Comparison of ENCODE assay signal across 8 mouse cellular contexts in genomic region chr9:72274677-72275076, GRCm38 (mm10). TPM values are rescaled to one million over a fixed set of nuclear protein-coding genes. Genes with fewer than 3 reads are reported as not detected.
DNase-seq lines count a peak whose midpoint lies in the region; ATAC-seq lines count a peak whose summit lies in the region.

Gene Zfp280d, plus strand, starts transcription at chr9:72274860.

- WGBS in forebrain, embryonic 11.5 days = under 1% methylated on average over 33 of the region's 57 CpGs
- WGBS in heart, embryonic 16.5 days = under 1% methylated on average over 56 of the region's 57 CpGs
- 1% methylated on average over 57 of the region's 57 CpGs for WGBS in liver, embryonic 15.5 days (ENCODE audit: insufficient replicate concordance)
- whole genome bisulfite sequencing in neural tube, embryonic 12.5 days = under 1% methylated on average over 54 of the region's 57 CpGs

- H3K9me3 ChIP-seq in forebrain, embryonic 11.5 days (ENCODE audit: control insufficient read depth, low read length) = peaks cover 2% of the 10 kb centered on the region; the same call in 1 of the 2 replicates
- H3K9me3 ChIP-seq in heart, embryonic 16.5 days (replicated peaks; ENCODE audit: control insufficient read depth, low read length) = peaks cover 14% of the 10 kb centered on the region
- H3K9me3 ChIP-seq in liver, embryonic 15.5 days (replicated peaks) = no peaks in the 10 kb centered on the region; the same call in 1 of the 2 replicates
- 0 out of 2 replicates have a peak, but pooled peaks cover 3% of the 10 kb centered on the region for H3K9me3 ChIP-seq in neural tube, embryonic 12.5 days

- no peaks in the 10 kb centered on the region for H3K36me3 ChIP-seq in forebrain, embryonic 11.5 days (ENCODE audit: control insufficient read depth, insufficient read depth, low read length)
- H3K36me3 ChIP-seq in heart, embryonic 16.5 days (ENCODE audit: control insufficient read depth, insufficient read depth) = no peaks in the 10 kb centered on the region
- H3K36me3 ChIP-seq in liver, embryonic 15.5 days (replicated peaks) = no peaks in the 10 kb centered on the region
- H3K36me3 ChIP-seq in neural tube, embryonic 12.5 days = no peaks in the 10 kb centered on the region

- peak; percentile 98 for ATAC-seq in forebrain, embryonic 11.5 days (replicated peaks; ENCODE audit: low FRiP score)
- ATAC-seq in heart, embryonic 16.5 days (replicated peaks; ENCODE audit: extremely low read depth, insufficient read depth, low FRiP score) = peak; percentile 99
- peak; percentile 98 for ATAC-seq in liver, embryonic 15.5 days (ENCODE audit: insufficient read depth)
- peak; percentile 99 for ATAC-seq in neural tube, embryonic 12.5 days (ENCODE audit: low FRiP score, low read depth)

- peak within 1 kb of the TSS; percentile 83 for H3K4me2 ChIP-seq in forebrain, embryonic 11.5 days (ENCODE audit: low read depth, low read length, severe bottlenecking)
- peak within 1 kb of the TSS; percentile 81 for H3K4me2 ChIP-seq in heart, embryonic 16.5 days (ENCODE audit: low read depth, low read length)
- H3K4me2 ChIP-seq in liver, embryonic 15.5 days = peak within 1 kb of the TSS; percentile 86
- peak within 1 kb of the TSS; percentile 83 for H3K4me2 ChIP-seq in neural tube, embryonic 12.5 days (replicated peaks)

- no peaks in the 10 kb centered on the region for H3K27me3 ChIP-seq in forebrain, embryonic 11.5 days (ENCODE audit: control insufficient read depth, insufficient read depth, low read length)
- no peaks in the 10 kb centered on the region for H3K27me3 ChIP-seq in heart, embryonic 16.5 days (ENCODE audit: control insufficient read depth, insufficient read depth, low read length)
- no peaks in the 10 kb centered on the region for H3K27me3 ChIP-seq in liver, embryonic 15.5 days
- no peaks in the 10 kb centered on the region for H3K27me3 ChIP-seq in neural tube, embryonic 12.5 days (replicated peaks)

- peak within 1 kb of the TSS; percentile 97 for H3K9ac ChIP-seq in forebrain, embryonic 11.5 days (ENCODE audit: low read length)
- H3K9ac ChIP-seq in heart, embryonic 16.5 days (ENCODE audit: low read length) = peak within 1 kb of the TSS; percentile 94
- peak within 1 kb of the TSS; percentile 82 for H3K9ac ChIP-seq in liver, embryonic 15.5 days
- H3K9ac ChIP-seq in neural tube, embryonic 12.5 days = peak within 1 kb of the TSS; percentile 90

- peak within 1 kb of the TSS; percentile 97 for H3K27ac ChIP-seq in forebrain, embryonic 11.5 days (ENCODE audit: low read depth, low read length)
- peak within 1 kb of the TSS; percentile 95 for H3K27ac ChIP-seq in heart, embryonic 16.5 days (ENCODE audit: low read length)
- H3K27ac ChIP-seq in liver, embryonic 15.5 days (replicated peaks) = peak within 1 kb of the TSS; percentile 96
- H3K27ac ChIP-seq in neural tube, embryonic 12.5 days = peak within 1 kb of the TSS; percentile 96

- no peaks in the 10 kb centered on the region; the same call in 1 of the 2 replicates for H3K4me1 ChIP-seq in forebrain, embryonic 11.5 days (replicated peaks; ENCODE audit: control insufficient read depth, insufficient read depth, low read length)
- peaks cover 9% of the 10 kb centered on the region for H3K4me1 ChIP-seq in heart, embryonic 16.5 days (ENCODE audit: control insufficient read depth, insufficient read depth, low read length)
- peaks cover 24% of the 10 kb centered on the region for H3K4me1 ChIP-seq in liver, embryonic 15.5 days (replicated peaks)
- H3K4me1 ChIP-seq in neural tube, embryonic 12.5 days = peaks cover 4% of the 10 kb centered on the region; the same call in 1 of the 2 replicates

- peak; percentile 75 to 80 for DNase-seq in CD8-positive naive resting alpha-beta T cell, adult 2 months (ENCODE audit: low read depth in 2 of 2, low spot score in 2 of 2)
- peak; percentile 53 for DNase-seq in c-Kit-positive CD71-negative TER-119-negative erythroid progenitor cells, embryonic 14.5 days (ENCODE audit: low read depth)
- peak; percentile 96 for DNase-seq in forebrain, embryonic 11.5 days (ENCODE audit: low spot score)
- peak; percentile 95 to 96 for DNase-seq in kidney, postnatal 36 days
- peak; percentile 85 for DNase-seq in telencephalon, adult 2 months (ENCODE audit: low read depth, low spot score)

- H3K4me3 ChIP-seq in forebrain, embryonic 11.5 days (ENCODE audit: low read depth, low read length) = peak within 1 kb of the TSS; percentile 72
- peak within 1 kb of the TSS; percentile 75 for H3K4me3 ChIP-seq in heart, embryonic 16.5 days (ENCODE audit: low read length)
- peak within 1 kb of the TSS; percentile 69 for H3K4me3 ChIP-seq in liver, embryonic 15.5 days (replicated peaks)
- H3K4me3 ChIP-seq in neural tube, embryonic 12.5 days = peak within 1 kb of the TSS; percentile 60

RNA-seq across cellular contexts. Expression of gene Zfp280d, which starts in this region (rescaled TPM):
- 54.2 and 66.3 TPM in 2 replicates for polyA plus RNA-seq in forebrain, embryonic 11.5 days (2014; fragmentation: Nextera tagmentation; extraction: Ambion mirVana)
- 20.0 and 24.0 TPM in 2 replicates for polyA plus RNA-seq in heart, embryonic 16.5 days (2015; fragmentation: Nextera tagmentation; extraction: Ambion mirVana)
- 11.4 and 12.3 TPM in 2 replicates for polyA plus RNA-seq in liver, embryonic 15.5 days (2015; fragmentation: Nextera tagmentation; extraction: Ambion mirVana)
- polyA plus RNA-seq in neural tube, embryonic 12.5 days (2016; fragmentation: Nextera tagmentation; extraction: Ambion mirVana) = 52.6 and 56.3 TPM in 2 replicates

Comparison
In these comparisons a context has a peak if more than half of its experiments do, and no peak if none do; other contexts are left out.
1. Peak in every context shown above with its lines: DNase-seq, ATAC-seq, H3K4me3 ChIP-seq and H3K27ac ChIP-seq.